Mouse (Mus musculus): Measurements from ENCODE around the gene Fads6.

- TF ChIP-seq POLR2AphosphoS5 (IDR thresholded peaks at IDR 0.05; ENCODE audit: borderline replicate concordance, low read depth, low read length) (no peak), EP300 (IDR thresholded peaks at IDR 0.05; ENCODE audit: low read depth in 1 of 2, low read length in 2 of 2) (no peak), USF1 (IDR thresholded peaks at IDR 0.05; ENCODE audit: low read depth, low read length) (no peak), RCOR1 (IDR thresholded peaks at IDR 0.05; ENCODE audit: low read depth, low read length) (no peak), POLR2A (IDR thresholded peaks at IDR 0.05; ENCODE audit: control insufficient read depth in 1 of 2, insufficient read depth in 1 of 2, low read depth in 1 of 2, low read length in 2 of 2, poor library complexity in 1 of 2) (no peak), USF2 (IDR thresholded peaks at IDR 0.05; ENCODE audit: borderline replicate concordance in 1 of 2, insufficient read depth in 1 of 2, low read depth in 1 of 2, low read length in 2 of 2) (no peak), POLR2AphosphoS2 (IDR thresholded peaks at IDR 0.05; ENCODE audit: low read length) (no peak), CTCF (IDR thresholded peaks at IDR 0.05 in 2 of 3, conservative IDR thresholded peaks at IDR 0.05 in 1 of 3; ENCODE audit: control insufficient read depth in 1 of 3, insufficient read depth in 1 of 3, low read depth in 2 of 3, low read length in 3 of 3, poor library complexity in 1 of 3, severe bottlenecking in 1 of 3) (no peak), CHD2 (IDR thresholded peaks at IDR 0.05; ENCODE audit: low read length) (no peak), ZNF384 (IDR thresholded peaks at IDR 0.05; ENCODE audit: low read depth, low read length) (no peak), ZKSCAN1 (IDR thresholded peaks at IDR 0.05; ENCODE audit: low read depth, low read length) (no peak), MAZ (IDR thresholded peaks at IDR 0.05; ENCODE audit: low read depth, low read length) (no peak)
Measured at GRCm38 (mm10) chr11:115286201-115286993, 11.1 kb downstream of the Fads6 start.
